8 mouse cellular contexts compared by ENCODE assay signal in genomic region chr9:37488611-37489396, GRCm38 (mm10). TPM values are rescaled to one million over a fixed set of nuclear protein-coding genes. Genes with fewer than 3 reads are reported as not detected.
DNase-seq lines count a peak whose midpoint lies in the region; ATAC-seq and TF ChIP-seq lines count a peak whose summit lies in the region.

Msantd2 (plus strand) TSS chr9:37489319.

- H3K9me3 ChIP-seq in heart, embryonic 11.5 days (replicated peaks; ENCODE audit: control insufficient read depth, low read length): no peaks in the 10 kb centered on the region
- H3K9me3 ChIP-seq in kidney, embryonic 16.5 days (ENCODE audit: low read length): no peaks in the 10 kb centered on the region

- peak within 1 kb of the TSS; percentile 98 for H3K9ac ChIP-seq in heart, embryonic 11.5 days (ENCODE audit: low read depth, low read length)
- peak within 1 kb of the TSS; percentile 95 for H3K9ac ChIP-seq in kidney, embryonic 16.5 days (replicated peaks; ENCODE audit: low read length)
- peak within 1 kb of the TSS; percentile 91 for H3K9ac ChIP-seq in liver, adult 2 months (ENCODE audit: low read depth, low read length)

- DNase-seq in A20 (ENCODE audit: low read depth, low spot score): peak; percentile 88
- DNase-seq in brain, adult 2 months (ENCODE audit: low read depth, low spot score): peak; percentile 90
- DNase-seq in liver, adult 2 months (ENCODE audit: extremely low read depth, low read depth, low spot score): peak; percentile 86
- peak; percentile 87 for DNase-seq in splenic B cell, adult 2 months (ENCODE audit: low read depth, low spot score)

- peak within 1 kb of the TSS; percentile 95 for H3K4me2 ChIP-seq in heart, embryonic 11.5 days
- H3K4me2 ChIP-seq in kidney, embryonic 16.5 days (replicated peaks; ENCODE audit: low read depth, low read length): peak within 1 kb of the TSS; percentile 73
- H3K4me2 ChIP-seq in myocyte (ENCODE audit: low read depth): peak within 1 kb of the TSS; percentile 91

- H3ac ChIP-seq in myocyte (ENCODE audit: control insufficient read depth, insufficient read length): peak within 1 kb of the TSS; percentile 95

- peak; percentile 70 for ATAC-seq in erythroblast, adult 5-6 weeks (replicated peaks; ENCODE audit: low FRiP score, poor library complexity, severe bottlenecking)
- ATAC-seq in heart, embryonic 11.5 days (replicated peaks; ENCODE audit: insufficient number of reproducible peaks, low FRiP score, low TSS enrichment): peak; percentile 95
- peak; percentile 98 for ATAC-seq in kidney, embryonic 16.5 days (ENCODE audit: low FRiP score, low TSS enrichment)

- H3K4me3 ChIP-seq in heart, embryonic 11.5 days (ENCODE audit: low read depth, low read length): peak within 1 kb of the TSS; percentile 99
- H3K4me3 ChIP-seq in kidney, embryonic 16.5 days (ENCODE audit: low read length): peak within 1 kb of the TSS; percentile 97
- H3K4me3 ChIP-seq in liver, adult 2 months (ENCODE audit: insufficient read depth, low read depth, low read length): peak within 1 kb of the TSS; percentile 93
- H3K4me3 ChIP-seq in myocyte: peak within 1 kb of the TSS; percentile 73

- TF ChIP-seq CTCF in liver, adult 2 months (IDR thresholded peaks at IDR 0.05; ENCODE audit: low read depth, low read length): no peak

- 0 out of 2 replicates have a peak, but pooled peaks cover under 1% of the 10 kb centered on the region for H3K36me3 ChIP-seq in heart, embryonic 11.5 days (ENCODE audit: control insufficient read depth, insufficient read depth, low read length)
- H3K36me3 ChIP-seq in kidney, embryonic 16.5 days (ENCODE audit: insufficient read depth, low read length): peaks cover 2% of the 10 kb centered on the region; the same call in 1 of the 2 replicates
- H3K36me3 ChIP-seq in liver, adult 2 months (ENCODE audit: control insufficient read depth, insufficient read depth, low read length): no peaks in the 10 kb centered on the region
- no peaks in the 10 kb centered on the region for H3K36me3 ChIP-seq in myocyte (ENCODE audit: control insufficient read depth, insufficient read depth)
- no peaks in the 10 kb centered on the region for H3K36me3 ChIP-seq in splenic B cell, adult 2 months (ENCODE audit: control insufficient read depth, insufficient read depth, low read length, poor library complexity, severe bottlenecking)

- H3K27ac ChIP-seq in heart, embryonic 11.5 days (ENCODE audit: low read depth, low read length): peak within 1 kb of the TSS; percentile 100
- H3K27ac ChIP-seq in kidney, embryonic 16.5 days (ENCODE audit: low read length): peak within 1 kb of the TSS; percentile 99
- H3K27ac ChIP-seq in liver, adult 2 months (replicated peaks; ENCODE audit: insufficient read depth, low read depth, low read length): peak within 1 kb of the TSS; percentile 96

- H3K4me1 ChIP-seq in heart, embryonic 11.5 days (ENCODE audit: control insufficient read depth, insufficient read depth, low read length): peaks cover 12% of the 10 kb centered on the region
- H3K4me1 ChIP-seq in kidney, embryonic 16.5 days (ENCODE audit: insufficient read depth, low read length): peaks cover 19% of the 10 kb centered on the region
- H3K4me1 ChIP-seq in liver, adult 2 months (ENCODE audit: control insufficient read depth, insufficient read depth, low read length): peaks cover 9% of the 10 kb centered on the region

- peaks cover 14% of the 10 kb centered on the region for H3K79me2 ChIP-seq in liver, adult 2 months (ENCODE audit: control insufficient read depth, insufficient read depth, low read length)
- H3K79me2 ChIP-seq in myocyte (ENCODE audit: control insufficient read depth, insufficient read depth): peaks cover 37% of the 10 kb centered on the region

- WGBS in heart, embryonic 11.5 days (ENCODE audit: insufficient replicate concordance): 0% methylated on average over 43 of the region's 44 CpGs
- WGBS in kidney, embryonic 16.5 days: 0% methylated on average over 30 of the region's 44 CpGs
- under 1% methylated on average over 44 of the region's 44 CpGs for WGBS in liver, adult 2 months

- TF ChIP-seq POLR2A in liver, adult 2 months (IDR thresholded peaks at IDR 0.05; ENCODE audit: extremely low read depth, insufficient read depth, low read length): peak; percentile 51; the same call in 1 of the 2 replicates
- TF ChIP-seq POLR2A in myocyte (IDR thresholded peaks at IDR 0.05; ENCODE audit: insufficient read length, low read depth): peak; percentile 82

- H3K27me3 ChIP-seq in heart, embryonic 11.5 days (ENCODE audit: control insufficient read depth, insufficient read depth, low read length): no peaks in the 10 kb centered on the region
- H3K27me3 ChIP-seq in kidney, embryonic 16.5 days (ENCODE audit: insufficient read depth, low read length): no peaks in the 10 kb centered on the region
- H3K27me3 ChIP-seq in liver, adult 2 months (ENCODE audit: control insufficient read depth, insufficient read depth, low read length): no peaks in the 10 kb centered on the region
- no peaks in the 10 kb centered on the region for H3K27me3 ChIP-seq in myocyte (ENCODE audit: control insufficient read depth, insufficient read depth, insufficient read length)
- no peaks in the 10 kb centered on the region for H3K27me3 ChIP-seq in splenic B cell, adult 2 months (ENCODE audit: control insufficient read depth, insufficient read depth, low read length, poor library complexity, severe bottlenecking)

TF ChIP-seq in myocyte, 11 proteins besides CTCF, POLR2A, EP300 and RAD21:
- no peak for TF ChIP-seq E2F4 (IDR thresholded peaks at IDR 0.05; ENCODE audit: insufficient read depth)
- TF ChIP-seq POLR2AphosphoS2 (IDR thresholded peaks at IDR 0.05; ENCODE audit: insufficient read length, low read depth): peak; percentile 66
- peak in 1 of 3 experiments; percentile 3 for TF ChIP-seq MYOG (IDR thresholded peaks at IDR 0.05; ENCODE audit: control insufficient read depth in 1 of 3, insufficient read depth in 1 of 3, insufficient read length in 2 of 3, low read depth in 2 of 3)
- TF ChIP-seq CEBPB (IDR thresholded peaks at IDR 0.05; ENCODE audit: insufficient read depth, poor library complexity, severe bottlenecking): no peak
- TF ChIP-seq TCF3 (IDR thresholded peaks at IDR 0.05; ENCODE audit: insufficient read length, low read depth): no peak
- no peak for TF ChIP-seq SRF (IDR thresholded peaks at IDR 0.05; ENCODE audit: control insufficient read depth, insufficient read length, low read depth)
- TF ChIP-seq MAX (IDR thresholded peaks at IDR 0.05; ENCODE audit: low read depth): peak; percentile 4
- no peak for TF ChIP-seq MYOD1 (IDR thresholded peaks at IDR 0.05; ENCODE audit: control insufficient read depth in 1 of 3, insufficient read length in 2 of 3, low read depth in 2 of 3)
- TF ChIP-seq REST (IDR thresholded peaks at IDR 0.05; ENCODE audit: insufficient read depth, insufficient read length): no peak
- TF ChIP-seq USF1 (IDR thresholded peaks at IDR 0.05; ENCODE audit: low read depth): peak; percentile 61
- TF ChIP-seq TCF12 (IDR thresholded peaks at IDR 0.05; ENCODE audit: insufficient read depth, poor library complexity, severe bottlenecking): no peak

RNA-seq across cellular contexts. Expression of gene Msantd2, which starts in this region (rescaled TPM):
- 2.3 and 2.5 TPM in 2 replicates for total RNA-seq in erythroblast, adult 5-6 weeks (2015; ENCODE audit: low replicate concordance)
- total RNA-seq in erythroblast, adult 5-6 weeks (2017; ENCODE audit: low replicate concordance): 8.2 and 10.7 TPM in 2 replicates
- 20.2 and 20.5 TPM in 2 replicates for polyA plus RNA-seq in heart, embryonic 11.5 days (2014; fragmentation: Nextera tagmentation; extraction: Ambion mirVana)
- polyA plus RNA-seq in kidney, embryonic 16.5 days (2015; fragmentation: Nextera tagmentation; extraction: Ambion mirVana): 18.1 and 20.0 TPM in 2 replicates
- 10.3 and 11.7 TPM in 2 replicates for total RNA-seq in liver, adult 2 months (2014; rRNA removed)
- 8.3 and 16.2 TPM in 2 replicates for polyA plus RNA-seq in liver, adult 2 months (2012; rRNA removed)
- 4.0 TPM for polyA plus RNA-seq in myocyte (2012; fragmentation: generic; extraction: Trizol)

Comparison
In these comparisons a context has a peak if more than half of its experiments do, and no peak if none do; other contexts are left out.
1. Peak in every context shown above with its lines: DNase-seq, ATAC-seq, H3K4me3 ChIP-seq and H3K27ac ChIP-seq.